Mouse (Mus musculus) embryo, embryonic 11 days (tissue): ENCODE data around the gene Eif4b.
A peak's percentile ranks its signal among the peaks of the same experiment; 100 is the strongest.

Source experiments
- DNase-seq: peaks from one replicate; pipeline ENCODE4 v3.0.0-alpha.2; 2015

Eif4b gene

DNA sequence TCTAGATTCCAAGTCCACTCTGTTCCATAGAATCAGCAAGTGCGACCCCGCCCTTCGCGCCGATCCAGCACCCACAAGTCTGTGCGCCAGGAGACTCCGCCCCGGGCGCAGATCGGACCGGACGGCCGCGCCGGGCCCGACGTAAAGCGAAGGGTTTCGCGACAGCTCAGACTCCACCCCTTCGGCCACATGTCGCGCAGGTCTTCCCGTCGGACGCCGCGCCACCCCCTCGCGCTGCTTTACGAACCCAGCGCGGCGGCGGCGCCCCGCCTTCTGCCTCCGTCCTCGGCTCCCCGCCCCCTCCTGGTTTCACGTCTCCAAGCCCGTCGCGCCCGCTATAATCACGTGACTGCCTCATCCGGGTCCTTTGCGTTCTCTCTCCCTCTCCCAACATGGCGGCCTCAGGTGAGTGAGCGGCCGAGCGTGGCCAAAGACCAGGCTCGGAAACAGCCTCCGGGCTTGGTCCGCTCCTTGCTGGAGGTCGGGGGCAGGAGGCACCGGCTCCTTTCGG is at the start of gene Eif4b:
TSS of gene Eif4b (plus strand) at position 215 of the 511 bp plus-strand sequence.
- DNase-seq = peak; percentile 100

DNA sequence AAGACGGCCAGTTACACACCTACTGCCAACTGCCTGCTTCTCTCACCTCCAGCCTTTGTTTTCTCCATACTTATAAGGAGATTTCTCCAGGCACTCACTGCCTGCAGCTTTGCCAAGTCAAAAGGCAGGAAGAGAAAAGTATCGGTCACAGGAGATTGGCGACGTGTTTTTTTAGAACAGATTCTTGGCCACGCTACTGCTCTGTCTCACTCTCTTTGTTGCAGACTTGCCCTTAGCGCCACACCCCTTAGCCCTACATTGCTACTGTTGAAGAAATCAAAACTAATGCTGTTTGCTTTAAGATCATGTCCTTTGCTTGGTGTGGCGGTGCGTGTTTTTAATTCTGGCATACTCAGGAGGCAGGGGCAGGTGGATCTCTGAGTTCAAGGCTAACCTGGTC is 49.7 kb upstream of the Eif4b start:
- DNase-seq = no peak

DNA sequence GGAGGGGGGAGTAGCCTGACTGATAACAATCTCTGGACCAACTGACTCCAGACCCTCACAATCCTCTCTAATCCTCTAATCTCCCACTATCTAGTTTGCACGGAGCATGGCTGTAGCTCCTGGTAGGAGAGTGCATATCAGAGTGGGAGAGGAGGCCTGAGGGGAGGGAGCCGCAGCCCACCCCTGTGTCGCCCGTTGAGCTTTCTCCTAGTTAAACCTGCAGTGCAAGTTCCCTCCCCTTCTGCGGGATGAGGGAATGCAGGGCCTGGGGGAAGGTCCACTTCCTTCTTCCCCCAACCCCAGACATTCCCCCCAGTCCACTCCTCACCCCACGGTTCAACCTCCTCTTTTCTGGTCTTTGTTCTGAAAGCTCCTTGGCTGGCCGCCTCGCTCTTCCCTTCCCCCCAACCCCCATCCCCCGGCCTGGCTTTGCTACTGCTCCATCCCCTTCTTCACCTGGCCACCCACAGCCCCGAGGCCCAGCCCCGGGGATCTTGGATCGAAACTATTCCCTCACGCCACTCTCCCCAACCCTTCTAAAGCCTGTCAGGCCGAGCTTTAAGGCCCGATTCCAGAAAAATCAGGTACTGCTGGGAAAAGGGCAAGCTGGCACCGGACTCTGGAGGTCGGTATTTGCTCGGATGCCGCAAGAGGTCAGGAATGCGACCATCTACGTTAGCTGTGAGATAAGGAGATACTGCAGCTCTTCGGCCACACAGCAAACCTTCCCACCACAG is 48.3 kb upstream of the Eif4b start:
- peak; percentile 52 for DNase-seq

DNA sequence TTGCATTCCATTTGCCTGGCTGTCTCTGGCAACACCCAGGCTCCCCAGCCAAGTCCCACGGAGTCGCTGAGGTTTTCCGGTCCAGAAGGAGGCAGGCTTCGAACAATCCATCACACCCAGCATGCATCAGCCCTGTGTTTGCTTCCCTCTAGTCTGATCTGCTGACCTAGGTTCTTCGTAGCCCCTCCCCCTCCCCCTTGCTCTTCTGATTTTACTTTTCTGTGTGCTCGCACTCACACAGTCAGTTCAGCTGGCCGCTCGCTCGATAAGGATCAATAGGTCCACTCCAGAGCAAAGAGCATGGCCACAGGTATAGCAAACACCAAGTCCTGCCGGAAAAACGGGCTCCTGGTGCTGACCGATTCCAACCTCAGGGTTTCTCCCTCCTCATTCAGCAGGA is 47.1 kb upstream of the Eif4b start:
- DNase-seq = peak; percentile 54

GRCm38 (mm10) chr15:102028040-102028439 is 45.5 kb upstream of the Eif4b start, which contains the start of gene Krt18:
Gene Krt18 (plus strand): TSS chr15:102028180.
- DNase-seq = peak; percentile 57

GRCm38 (mm10) chr15:102034121-102035053 is 39.2 kb upstream of the Eif4b start:
- DNase-seq = no peak

GRCm38 (mm10) chr15:102040277-102040676 is 33.3 kb upstream of the Eif4b start:
- no peak for DNase-seq

DNA sequence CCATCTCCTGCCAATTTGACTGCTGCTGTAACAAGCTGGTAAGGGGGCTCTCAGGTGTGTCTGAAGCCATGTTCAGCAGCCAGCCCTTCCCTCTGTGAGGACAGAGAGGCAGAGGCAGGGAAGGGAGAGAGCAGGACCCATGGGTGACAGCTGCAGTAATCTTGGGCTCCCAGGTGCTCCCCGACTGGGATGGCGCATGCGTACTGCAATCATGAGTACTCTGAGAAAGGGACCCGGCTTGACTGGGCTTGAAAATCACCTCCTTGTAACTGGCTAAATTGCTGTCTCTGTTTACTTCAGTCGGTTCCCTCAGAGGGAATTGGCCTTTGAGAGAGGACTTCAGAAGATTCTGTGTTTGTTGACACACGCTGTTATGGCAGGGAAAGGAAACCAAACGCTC is 31.6 kb upstream of the Eif4b start:
- no peak for DNase-seq

- DNase-seq = no peak
Observed at GRCm38 (mm10) chr15:102044745-102045144, 28.8 kb upstream of the Eif4b start.

- no peak for DNase-seq
Observed at GRCm38 (mm10) chr15:102045691-102046090, 27.9 kb upstream of the Eif4b start.

DNA sequence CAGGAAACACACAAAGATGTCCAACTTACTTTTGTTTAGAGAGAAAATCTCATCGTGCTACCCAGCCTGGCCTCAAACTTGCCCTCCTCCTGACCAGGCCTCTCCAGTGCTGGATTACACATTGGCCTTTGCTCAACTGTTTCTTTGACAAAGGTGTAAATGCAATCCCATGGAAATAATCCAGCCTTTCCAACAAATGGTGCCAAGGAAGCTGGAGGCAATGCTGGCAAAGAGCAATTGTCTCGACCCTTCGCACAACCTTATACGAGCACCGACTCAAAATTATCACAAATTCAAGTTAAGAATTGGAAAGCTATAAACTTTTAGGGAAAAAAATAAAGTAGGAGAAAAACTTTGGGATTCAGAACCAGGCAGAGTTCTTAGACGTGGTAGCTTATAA is 25.6 kb upstream of the Eif4b start:
- DNase-seq = no peak

GRCm38 (mm10) chr15:102049871-102050270 is 23.7 kb upstream of the Eif4b start:
- no peak for DNase-seq

GRCm38 (mm10) chr15:102051920-102052683 is 21.5 kb upstream of the Eif4b start:
- DNase-seq = peak; percentile 87

DNA sequence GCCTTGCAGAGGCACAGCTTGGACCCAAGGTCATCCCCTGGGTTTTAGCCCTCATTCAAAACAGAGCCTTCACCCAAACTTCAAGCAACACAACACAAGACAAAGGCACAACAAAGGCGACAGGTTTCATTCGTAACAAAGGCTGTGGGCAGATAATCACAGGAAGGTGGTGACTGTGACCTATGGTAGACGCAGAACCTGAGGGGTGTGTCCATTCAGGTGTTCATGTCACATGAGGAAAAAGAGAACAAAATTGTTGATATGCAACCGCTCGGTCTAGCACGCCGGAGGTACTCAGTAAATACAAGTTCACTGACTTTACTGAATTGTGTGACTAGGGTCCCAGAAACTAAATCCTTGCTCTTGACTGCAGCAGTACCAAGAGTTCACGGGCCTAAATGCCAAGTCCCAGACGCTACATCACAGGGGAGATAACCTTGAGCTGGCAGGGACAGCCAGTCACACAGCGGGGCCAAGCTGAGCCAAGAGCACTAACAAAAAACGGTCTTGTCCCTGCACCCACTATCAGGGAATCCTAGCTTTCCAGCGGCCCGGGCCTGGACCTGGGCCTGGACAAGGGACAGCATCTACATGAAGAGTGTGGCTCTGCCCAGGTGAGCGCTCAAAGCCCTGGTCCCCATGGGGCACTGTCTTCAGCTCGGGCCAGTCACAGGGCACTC is 16.9 kb upstream of the Eif4b start:
- DNase-seq = no peak

DNA sequence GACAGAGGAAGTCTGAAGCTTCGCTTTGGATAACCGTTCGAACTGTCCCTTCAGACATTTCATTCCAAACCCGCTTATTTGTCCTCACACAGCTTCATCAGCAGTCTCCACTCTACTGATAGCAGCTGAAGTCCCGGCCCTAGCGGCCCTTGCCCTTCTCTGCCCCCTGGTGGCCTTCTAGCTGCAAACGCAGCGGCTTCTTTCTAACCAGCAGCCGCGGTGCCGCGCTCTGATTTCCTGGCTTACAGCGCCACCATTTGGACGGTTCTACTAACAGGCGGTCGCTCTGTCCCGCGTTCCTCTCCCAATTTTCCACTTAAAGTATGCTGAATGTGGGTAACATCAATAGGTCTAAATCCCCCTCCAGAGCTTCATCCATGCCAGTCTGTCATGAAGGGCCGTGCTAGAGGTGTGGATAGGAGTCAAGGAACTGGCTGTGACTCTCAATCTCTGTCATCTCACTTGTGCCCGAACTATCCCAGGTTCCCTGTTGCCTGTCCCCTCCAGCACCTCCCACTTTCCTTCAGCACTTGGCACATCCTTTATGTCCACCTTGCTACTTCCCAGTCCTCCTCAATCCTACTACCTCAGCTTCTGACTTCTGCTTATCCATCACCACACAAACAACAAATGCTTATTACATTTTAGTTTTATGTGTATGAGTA is 7.8 kb upstream of the Eif4b start:
- DNase-seq = peak; percentile 96

- DNase-seq = no peak
Observed at GRCm38 (mm10) chr15:102070476-102071467, 2.8 kb upstream of the Eif4b start.

GRCm38 (mm10) chr15:102072963-102073558 is 512 bp upstream of the Eif4b start:
- no peak for DNase-seq

- DNase-seq = peak; percentile 81
Observed at GRCm38 (mm10) chr15:102074070-102074731, 628 bp downstream of the Eif4b start.

- no peak for DNase-seq
Observed at GRCm38 (mm10) chr15:102074876-102075585, 1.5 kb downstream of the Eif4b start.
